Mouse (Mus musculus): ENCODE results near the gene Tfap2a.

GRCm38 (mm10) chr13:40714531-40714930 is 23.6 kb downstream of the Tfap2a start:
- TF ChIP-seq CTCF (IDR thresholded peaks at IDR 0.05; ENCODE audit: low read depth) (no peak), EP300 (IDR thresholded peaks at IDR 0.05; ENCODE audit: low read depth) (no peak)

All from heart, postnatal 0 days (tissue).